Mouse (Mus musculus) myocyte (in vitro differentiated cells): Measurements from ENCODE around the gene Tiam1. TPM values are rescaled to one million over a fixed set of nuclear protein-coding genes. Genes with fewer than 3 reads are reported as not detected.

Experiments
- H3K27me3 ChIP-seq: one replicate; pipeline ENCODE4 v1.6.1; 2011; ENCODE audit not compliant: control insufficient read depth, insufficient read depth, insufficient read length
- H3K36me3 ChIP-seq: one replicate; pipeline ENCODE4 v1.6.1; 2011; ENCODE audit not compliant: control insufficient read depth, insufficient read depth
- H3K4me2 ChIP-seq: one replicate; pipeline ENCODE4 v1.6.1; 2011; ENCODE audit warnings: low read depth, control low read depth
- H3K4me3 ChIP-seq: one replicate; pipeline ENCODE4 v1.5.1; 2011; ENCODE audit warnings: mild to moderate bottlenecking, control low read depth, moderate library complexity
- H3K79me2 ChIP-seq: one replicate; pipeline ENCODE4 v1.6.1; 2011; ENCODE audit not compliant: control insufficient read depth, insufficient read depth
- H3ac ChIP-seq: one replicate; pipeline ENCODE4 v1.6.1; 2011; ENCODE audit not compliant: control insufficient read depth, insufficient read length
- CEBPB ChIP-seq: IDR thresholded peaks from 2 replicates; pipeline ENCODE4 v1.6.1; 2011; ENCODE audit warnings: mild to moderate bottlenecking, moderate library complexity; ENCODE audit not compliant: poor library complexity, insufficient read depth, severe bottlenecking
- E2F4 ChIP-seq: IDR thresholded peaks from one replicate; pipeline ENCODE4 v1.6.1; 2011; ENCODE audit warnings: mild to moderate bottlenecking, control low read depth, moderate library complexity; ENCODE audit not compliant: insufficient read depth
- MAX ChIP-seq: IDR thresholded peaks from one replicate; pipeline ENCODE4 v1.6.1; 2011; ENCODE audit warnings: low read depth, mild to moderate bottlenecking, control low read depth
- MYOD1 ChIP-seq, 3 experiments: IDR thresholded peaks; one replicate each; pipeline ENCODE4 v1.6.1; 2011; ENCODE audit warnings: control low read depth in 2 of 3, low read depth in 2 of 3, mild to moderate bottlenecking in 2 of 3, moderate library complexity in 1 of 3; ENCODE audit not compliant: insufficient read length in 2 of 3, control insufficient read depth in 1 of 3
- MYOG ChIP-seq, 3 experiments: IDR thresholded peaks; one replicate each; pipeline ENCODE4 v1.6.1; 2011; ENCODE audit warnings: control low read depth in 2 of 3, low read depth in 2 of 3, mild to moderate bottlenecking in 2 of 3; ENCODE audit not compliant: insufficient read length in 2 of 3, control insufficient read depth in 1 of 3, insufficient read depth in 1 of 3
- POLR2A ChIP-seq: IDR thresholded peaks from one replicate; pipeline ENCODE4 v1.6.1; 2011; ENCODE audit warnings: low read depth, mild to moderate bottlenecking, control low read depth, moderate library complexity; ENCODE audit not compliant: insufficient read length
- POLR2AphosphoS2 ChIP-seq: IDR thresholded peaks from one replicate; pipeline ENCODE4 v1.6.1; 2011; ENCODE audit warnings: low read depth, control low read depth; ENCODE audit not compliant: insufficient read length
- REST ChIP-seq: IDR thresholded peaks from one replicate; pipeline ENCODE4 v1.6.1; 2011; ENCODE audit warnings: mild to moderate bottlenecking, control low read depth, moderate library complexity; ENCODE audit not compliant: insufficient read depth, insufficient read length
- SRF ChIP-seq: IDR thresholded peaks from one replicate; pipeline ENCODE4 v1.6.1; 2011; ENCODE audit warnings: low read depth; ENCODE audit not compliant: control insufficient read depth, insufficient read length
- TCF12 ChIP-seq: IDR thresholded peaks from one replicate; pipeline ENCODE4 v1.6.1; 2011; ENCODE audit warnings: mild to moderate bottlenecking, control low read depth; ENCODE audit not compliant: poor library complexity, insufficient read depth, severe bottlenecking
- TCF3 ChIP-seq: IDR thresholded peaks from one replicate; pipeline ENCODE4 v1.6.1; 2011; ENCODE audit warnings: low read depth, control low read depth; ENCODE audit not compliant: insufficient read length
- USF1 ChIP-seq: IDR thresholded peaks from one replicate; pipeline ENCODE4 v1.6.1; 2011; ENCODE audit warnings: low read depth, mild to moderate bottlenecking, control low read depth, moderate library complexity
- polyA plus RNA-seq: library from polyadenylated mRNA; unstranded; fragments of >200 nt; fragmentation: generic; extraction: Trizol; gene quantifications from one replicate; pipeline ENCODE4 v1.2.1, GENCODE M21; 2012; ENCODE audit warnings: missing spikeins

Tiam1 gene
- polyA plus RNA-seq, 1 experiment = 2.2 TPM

DNA sequence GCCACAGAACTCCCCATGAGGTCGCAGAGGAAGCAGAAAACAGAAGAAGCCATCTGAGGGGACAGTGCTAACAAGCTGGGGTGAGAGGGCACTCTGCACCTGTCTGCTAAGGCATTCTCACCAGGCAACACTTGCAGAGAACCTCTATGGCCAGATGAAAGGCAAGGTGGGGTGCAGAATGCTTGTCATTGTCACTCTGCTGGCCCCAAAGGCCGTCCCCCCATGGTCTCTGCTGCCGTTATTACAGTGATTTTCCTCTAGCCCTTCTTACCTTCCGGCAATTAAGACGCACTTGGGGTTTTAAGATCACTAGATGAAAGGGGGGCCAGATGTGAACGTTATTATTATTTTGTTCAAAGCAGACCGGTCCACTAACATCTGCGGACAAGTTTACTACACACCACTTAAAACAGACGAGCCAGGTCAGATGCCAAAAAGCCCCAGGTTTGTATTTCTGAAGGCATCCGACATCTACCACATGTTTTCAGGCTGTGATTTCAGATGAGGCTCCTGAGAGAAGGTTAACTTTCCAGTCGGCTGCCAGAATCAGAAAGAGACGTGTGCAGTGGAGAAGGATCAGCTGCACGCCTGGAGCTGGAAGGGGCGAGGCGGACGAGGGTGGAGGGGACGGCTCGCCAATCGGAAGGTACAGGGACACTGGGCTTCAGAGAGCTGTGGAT lies 198.8 kb downstream of the Tiam1 start:
- Histone ChIP-seq H3K4me2 (no peak overlapping the region), H3K79me2 (no peaks in the 10 kb centered on the region), H3ac (no peak overlapping the region), H3K36me3 (no peaks in the 10 kb centered on the region), H3K4me3 (no peak overlapping the region), H3K27me3 (no peaks in the 10 kb centered on the region)
- TF ChIP-seq TCF12 = no peak
- TF ChIP-seq USF1 = no peak
- TF ChIP-seq MYOD1 (IDR thresholded peaks at IDR 0.05; ENCODE audit: control insufficient read depth in 1 of 3, insufficient read length in 2 of 3, low read depth in 2 of 3) = no peak
- no peak for TF ChIP-seq TCF3
- no peak for TF ChIP-seq CEBPB
- no peak for TF ChIP-seq E2F4
- TF ChIP-seq POLR2A = no peak
- no peak for TF ChIP-seq POLR2AphosphoS2
- no peak for TF ChIP-seq SRF
- no peak for TF ChIP-seq MYOG (IDR thresholded peaks at IDR 0.05; ENCODE audit: control insufficient read depth in 1 of 3, insufficient read depth in 1 of 3, insufficient read length in 2 of 3, low read depth in 2 of 3)

DNA sequence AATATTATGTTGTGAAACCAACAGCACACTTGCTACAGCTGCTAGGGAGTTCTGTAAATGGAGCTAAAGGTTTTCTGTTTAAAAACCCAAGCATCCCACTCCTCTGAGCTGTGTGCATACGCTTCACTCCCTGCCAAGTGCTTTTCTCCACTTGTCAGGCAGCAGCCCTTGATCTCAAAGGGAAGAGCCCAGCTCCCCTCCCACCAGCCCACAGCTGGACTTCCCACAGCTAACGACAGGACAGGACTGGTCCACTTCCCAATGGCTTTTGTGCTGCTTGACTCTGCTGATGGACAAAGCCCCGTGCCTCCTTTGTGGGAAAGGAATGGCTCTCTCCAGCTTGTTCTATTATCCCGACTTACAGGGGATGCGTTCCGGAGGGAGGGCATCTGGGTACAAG lies 199.5 kb downstream of the Tiam1 start:
- TF ChIP-seq USF1 (no peak), MYOD1 (IDR thresholded peaks at IDR 0.05; ENCODE audit: control insufficient read depth in 1 of 3, insufficient read length in 2 of 3, low read depth in 2 of 3) (no peak), CEBPB (no peak), MAX (no peak), POLR2A (no peak), TCF12 (no peak), TCF3 (no peak), MYOG (IDR thresholded peaks at IDR 0.05; ENCODE audit: control insufficient read depth in 1 of 3, insufficient read depth in 1 of 3, insufficient read length in 2 of 3, low read depth in 2 of 3) (no peak), E2F4 (no peak), REST (no peak), POLR2AphosphoS2 (no peak), SRF (no peak)
- H3ac ChIP-seq = no peak overlapping the region
- no peak overlapping the region for H3K4me2 ChIP-seq
- H3K79me2 ChIP-seq = no peaks in the 10 kb centered on the region
- no peaks in the 10 kb centered on the region for H3K36me3 ChIP-seq
- no peaks in the 10 kb centered on the region for H3K27me3 ChIP-seq
- H3K4me3 ChIP-seq = no peak overlapping the region

DNA sequence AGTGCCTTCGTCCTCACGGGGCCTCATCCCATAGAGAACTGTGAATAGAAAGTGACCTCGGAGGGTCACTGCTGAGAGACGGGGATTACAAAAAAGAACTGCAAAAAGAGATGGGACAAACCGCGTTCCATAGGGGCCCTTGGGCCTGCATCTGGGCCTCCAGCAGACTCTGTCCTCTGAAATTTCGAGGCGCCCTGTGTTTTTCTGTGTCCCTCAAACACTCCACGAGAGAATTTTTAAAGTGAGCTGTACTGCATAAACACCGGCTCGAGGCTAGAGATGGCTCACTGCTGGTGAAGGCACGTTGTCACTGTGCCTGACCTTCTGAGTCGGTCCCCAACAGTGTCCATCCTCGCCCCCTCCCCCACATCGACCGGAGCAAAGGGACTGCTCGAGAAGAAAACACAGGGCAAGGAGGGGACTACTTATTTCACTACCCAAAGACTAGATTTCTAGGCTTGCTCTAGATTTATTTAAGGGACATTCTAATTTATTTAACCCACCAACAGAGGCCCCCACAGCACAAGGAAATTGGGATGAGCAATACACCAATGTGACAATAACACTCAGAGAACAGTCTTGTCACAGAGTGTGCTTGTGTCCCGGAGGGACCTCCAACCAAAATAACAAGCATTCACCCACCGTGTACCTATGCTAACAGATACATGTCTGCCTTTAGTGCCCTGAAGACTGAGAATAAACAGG lies 200.2 kb downstream of the Tiam1 start:
- no peak for TF ChIP-seq E2F4
- no peak overlapping the region for H3ac ChIP-seq
- no peak overlapping the region for H3K4me2 ChIP-seq
- no peaks in the 10 kb centered on the region for H3K36me3 ChIP-seq
- H3K4me3 ChIP-seq = no peak overlapping the region
- no peaks in the 10 kb centered on the region for H3K79me2 ChIP-seq
- no peaks in the 10 kb centered on the region for H3K27me3 ChIP-seq

DNA sequence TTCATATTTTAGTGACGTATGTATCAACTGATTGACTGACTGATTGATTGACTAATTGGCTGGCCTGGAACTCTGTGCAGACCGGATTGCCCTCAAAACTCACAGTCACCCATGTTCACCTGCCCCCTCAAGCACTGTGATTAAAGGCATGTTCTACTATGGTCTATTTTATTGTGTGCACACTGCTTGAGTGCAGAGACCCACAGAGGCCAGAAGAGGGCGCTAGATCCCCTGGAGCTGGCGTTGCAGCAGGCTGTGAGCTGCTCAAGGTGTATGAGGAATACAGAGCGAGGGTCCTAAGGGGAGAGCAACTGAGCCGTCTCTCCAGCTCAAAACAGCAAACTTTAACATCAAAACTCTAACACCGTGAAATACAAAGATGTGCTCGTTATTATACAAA lies 202.9 kb downstream of the Tiam1 start:
- no peak overlapping the region for H3ac ChIP-seq
- no peaks in the 10 kb centered on the region for H3K36me3 ChIP-seq
- TF ChIP-seq MYOD1 (IDR thresholded peaks at IDR 0.05; ENCODE audit: control insufficient read depth in 1 of 3, insufficient read length in 2 of 3, low read depth in 2 of 3) (no peak), MAX (no peak), CEBPB (no peak), POLR2AphosphoS2 (no peak), SRF (no peak), REST (no peak), POLR2A (no peak), E2F4 (no peak), TCF12 (no peak), TCF3 (no peak), USF1 (no peak), MYOG (IDR thresholded peaks at IDR 0.05; ENCODE audit: control insufficient read depth in 1 of 3, insufficient read depth in 1 of 3, insufficient read length in 2 of 3, low read depth in 2 of 3) (no peak)
- H3K4me3 ChIP-seq = no peak overlapping the region
- no peak overlapping the region for H3K4me2 ChIP-seq
- no peaks in the 10 kb centered on the region for H3K27me3 ChIP-seq
- no peaks in the 10 kb centered on the region for H3K79me2 ChIP-seq

DNA sequence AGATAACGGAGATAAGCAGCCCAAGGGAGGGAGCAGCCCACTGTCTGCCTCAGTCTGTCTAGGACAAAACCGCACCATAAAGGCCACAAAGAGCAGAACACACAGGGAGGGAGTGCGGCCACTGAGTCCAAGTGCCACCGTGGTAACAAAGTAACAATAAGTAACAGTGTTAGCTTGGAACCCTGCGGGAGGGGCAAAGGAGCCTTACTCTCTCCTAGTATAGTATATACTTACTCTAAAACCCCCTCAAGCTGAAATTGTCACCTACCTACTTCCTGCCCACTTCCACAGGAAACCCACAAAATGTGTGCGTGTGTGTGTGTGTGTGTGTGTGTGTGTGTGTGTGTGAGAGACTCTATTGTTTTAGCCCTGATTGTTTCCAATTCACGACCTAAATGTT lies 205.3 kb downstream of the Tiam1 start:
- Histone ChIP-seq H3K79me2 (no peaks in the 10 kb centered on the region), H3K36me3 (no peaks in the 10 kb centered on the region), H3K4me3 (no peak overlapping the region), H3K4me2 (no peak overlapping the region), H3ac (no peak overlapping the region), H3K27me3 (no peaks in the 10 kb centered on the region)
- TF ChIP-seq E2F4 = no peak
- TF ChIP-seq CEBPB = no peak
- no peak for TF ChIP-seq TCF12
- no peak for TF ChIP-seq POLR2AphosphoS2
- TF ChIP-seq REST = no peak
- TF ChIP-seq MAX = no peak
- no peak for TF ChIP-seq POLR2A
- no peak for TF ChIP-seq MYOD1 (IDR thresholded peaks at IDR 0.05; ENCODE audit: control insufficient read depth in 1 of 3, insufficient read length in 2 of 3, low read depth in 2 of 3)
- TF ChIP-seq TCF3 = no peak
- TF ChIP-seq USF1 = no peak
- TF ChIP-seq MYOG (IDR thresholded peaks at IDR 0.05; ENCODE audit: control insufficient read depth in 1 of 3, insufficient read depth in 1 of 3, insufficient read length in 2 of 3, low read depth in 2 of 3) = no peak
- no peak for TF ChIP-seq SRF
